Mouse (Mus musculus): Measurements from ENCODE around the gene Tvp23b.

DNA sequence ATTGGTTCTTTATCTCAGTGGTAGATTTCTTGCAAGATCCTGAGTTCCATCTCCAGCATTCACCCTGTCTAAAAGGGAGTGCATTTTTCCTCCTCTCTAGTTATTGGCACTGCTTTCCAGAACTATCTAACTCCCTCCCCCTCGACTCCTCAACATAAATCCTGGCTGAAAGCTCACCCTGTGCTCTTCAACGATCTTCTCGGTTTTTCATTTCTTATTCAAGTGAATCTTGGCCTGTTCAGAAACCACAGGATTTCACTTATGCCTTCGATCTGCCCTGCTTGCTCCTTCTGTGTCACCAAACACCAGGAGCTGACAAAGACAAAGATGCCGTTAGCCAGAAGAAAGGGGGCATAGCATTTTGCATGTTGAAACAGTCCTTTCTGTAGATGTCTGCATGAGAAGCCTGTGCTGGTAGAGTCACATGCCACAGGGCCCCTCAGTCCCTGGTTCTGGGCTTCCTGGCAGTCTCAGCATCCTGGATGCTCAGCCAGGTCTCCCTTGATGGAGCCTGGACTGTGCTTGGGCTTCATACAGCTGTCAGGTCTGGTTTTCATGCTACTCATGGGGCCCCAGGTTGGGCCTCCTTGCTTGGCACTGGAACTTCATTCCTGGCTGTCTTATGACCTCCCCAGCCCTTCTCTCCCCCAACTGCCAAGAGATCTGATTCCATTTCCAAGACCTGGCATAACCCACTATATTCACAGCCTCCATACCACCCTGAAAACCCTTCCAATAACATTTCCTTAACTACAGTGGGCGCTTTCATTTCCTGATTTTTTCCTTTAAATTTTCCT is 40.9 kb downstream of the Tvp23b start:
- TF ChIP-seq CTCF (IDR thresholded peaks at IDR 0.05; ENCODE audit: insufficient read depth, low read length) (no peak), POLR2A (IDR thresholded peaks at IDR 0.05; ENCODE audit: borderline replicate concordance, extremely low read depth, low read depth, low read length) (no peak)

All from lung, adult 2 months (tissue).